Mouse (Mus musculus) inflammation-experienced regulatory T-cells, adult 6 months (primary cell): ENCODE data around the gene Cnih4. TPM values are rescaled to one million over a fixed set of nuclear protein-coding genes. Genes with fewer than 3 reads are reported as not detected.

Experiments
- ATAC-seq: one replicate; pipeline ENCODE4 v1.8.0; 2017
- polyA plus RNA-seq, 3 experiments: library from polyadenylated mRNA; unstranded; fragments of 100-300 nt; shearing (Covaris generic); gene quantifications; one replicate each; pipeline ENCODE4 v1.2.1; 2017

Gene Cnih4
- polyA plus RNA-seq, 3 experiments from 2014 or later: 65.6 to 94.3 (median 73.6) TPM

DNA sequence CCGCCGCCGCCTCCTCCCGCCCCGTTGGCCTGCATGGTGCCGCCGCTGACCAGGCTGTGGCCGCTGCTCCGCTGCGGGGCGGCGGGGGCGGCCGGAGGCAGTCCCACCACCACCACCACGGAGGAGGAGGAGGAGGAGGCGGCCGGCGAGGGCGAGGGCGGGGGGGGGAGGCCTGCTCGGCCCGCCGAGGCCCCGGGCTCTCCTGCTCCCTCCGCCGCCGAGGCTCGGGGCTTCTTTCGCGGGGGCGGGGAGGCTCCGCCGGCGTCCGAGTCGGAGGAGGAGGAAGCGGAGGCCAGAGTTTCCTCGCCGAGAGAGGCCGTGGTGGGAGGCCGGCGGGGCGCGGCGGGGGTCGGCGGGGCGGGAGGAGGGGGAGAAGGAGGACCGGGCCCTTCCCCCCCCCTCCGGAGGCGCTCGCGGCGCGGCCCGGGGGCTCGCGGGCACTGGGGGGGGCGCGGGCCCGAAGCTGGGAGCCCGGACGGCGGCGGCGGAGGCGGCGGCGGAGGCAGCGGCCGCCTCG is 67.0 kb downstream of the Cnih4 start:
- ATAC-seq: no peak

DNA sequence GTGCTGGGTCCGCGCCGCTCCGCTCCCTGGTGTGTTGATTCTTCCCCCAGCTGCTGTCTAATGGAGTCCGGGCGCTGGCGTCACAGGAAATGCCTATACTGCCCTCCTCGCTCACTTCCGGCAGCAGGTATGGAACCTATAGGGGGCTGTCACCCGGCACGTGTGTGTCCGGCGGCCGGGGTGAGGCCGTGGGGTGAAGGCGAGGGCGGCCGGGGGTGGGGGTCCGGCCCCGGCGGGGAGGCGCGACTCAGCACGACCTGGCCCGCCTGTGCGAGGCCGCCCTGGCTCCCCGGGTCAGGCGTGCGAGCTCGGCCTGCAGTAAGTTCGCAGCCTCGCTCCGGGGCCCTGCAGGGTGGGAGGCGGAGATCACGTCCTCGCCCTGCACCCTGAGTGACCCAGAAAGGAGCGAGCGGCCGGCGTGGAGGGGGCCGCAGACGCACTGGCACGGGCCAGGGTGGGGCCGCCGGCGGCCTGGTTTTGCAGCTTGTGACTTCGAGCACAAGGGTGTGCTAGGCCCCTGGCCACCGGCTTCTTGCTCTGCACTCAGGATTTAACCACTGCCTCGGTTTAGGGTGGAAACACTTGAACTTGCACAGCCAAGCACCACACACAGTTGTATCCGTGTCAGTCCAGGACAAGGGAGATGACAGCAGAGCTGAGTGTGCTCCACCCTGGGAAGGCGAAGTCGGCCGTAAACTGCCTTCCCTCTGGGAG is 67.6 kb downstream of the Cnih4 start, which contains the start of gene Wdr26:
Gene Wdr26 (minus strand): TSS at position 82 of the 714 bp plus-strand sequence.
- peak; percentile 78 for ATAC-seq

DNA sequence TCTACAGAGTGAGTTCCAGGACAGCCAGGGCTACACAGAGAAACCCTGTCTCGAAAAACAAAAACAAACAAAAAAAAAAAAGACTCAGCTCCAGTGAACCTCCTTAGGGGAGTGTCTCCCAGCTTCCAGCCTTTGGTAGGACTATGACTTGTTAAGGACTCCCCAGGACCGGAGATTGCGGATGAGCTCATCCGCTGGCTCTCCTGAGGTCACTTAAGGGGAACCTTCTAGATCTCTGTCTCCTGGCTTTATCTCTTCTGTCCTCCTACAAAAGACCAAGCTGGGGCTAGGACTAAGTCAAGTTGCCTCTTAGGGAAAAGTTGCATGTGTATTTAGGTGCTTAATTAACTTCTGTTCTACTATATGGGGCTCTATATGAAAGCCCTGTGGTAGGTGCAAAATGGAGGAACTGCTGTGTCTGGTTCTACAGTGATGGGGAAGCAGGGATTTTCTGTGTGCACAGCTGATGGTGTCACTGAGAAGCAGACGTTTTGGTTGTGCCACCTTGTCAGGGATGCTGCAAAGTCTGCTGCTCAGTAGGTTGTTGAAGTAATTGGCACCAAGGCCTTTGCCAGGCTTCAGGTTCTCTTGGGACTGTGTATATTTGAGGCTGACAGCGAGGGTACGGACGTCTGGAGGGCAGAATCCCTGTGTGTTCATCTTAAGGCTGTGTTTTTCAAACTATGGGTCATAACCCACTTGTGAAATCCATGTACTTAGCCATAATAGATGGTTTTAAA is 70.0 kb downstream of the Cnih4 start:
- no peak for ATAC-seq

DNA sequence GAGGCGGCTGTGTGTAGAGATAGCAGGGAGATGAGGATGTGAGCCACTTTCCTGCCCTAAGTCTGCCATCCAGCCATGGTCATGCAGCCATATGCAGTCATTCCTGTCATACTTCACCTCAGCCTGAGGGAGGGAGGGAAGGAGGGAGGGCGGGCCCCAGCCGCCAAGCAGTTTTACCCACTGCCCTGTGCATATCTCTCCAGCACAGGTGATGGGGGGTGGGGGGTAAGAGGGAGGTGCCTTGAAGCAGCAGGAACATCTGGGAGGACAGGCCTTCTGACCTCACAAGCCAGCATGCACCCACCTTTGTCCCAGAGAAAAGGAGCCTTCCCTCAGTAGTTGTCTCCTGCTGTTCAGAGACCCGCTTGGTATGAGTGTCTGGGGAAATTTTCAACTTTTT is 71.8 kb downstream of the Cnih4 start:
- ATAC-seq: no peak

Other genes starting within 250 kb of the Cnih4 start
- gene Pycr2, start 240.4 kb upstream of the Cnih4 start, polyA plus RNA-seq: 10 to 100 TPM; 39.9 to 46.0 (median 44.5) TPM
- not detected for gene Lefty1, start 209.7 kb upstream of the Cnih4 start, polyA plus RNA-seq
- 10 to 100 TPM; 12.8 to 18.6 (median 14.0) TPM for gene Tmem63a, start 202.3 kb upstream of the Cnih4 start, polyA plus RNA-seq
- gene Ephx1, start 123.8 kb upstream of the Cnih4 start, polyA plus RNA-seq: 100 to 1,000 TPM in 2 of 3 experiments, 10 to 100 TPM in 1; 40.9 to 267 (median 215) TPM
- gene 9130409I23Rik, start 93.5 kb upstream of the Cnih4 start, polyA plus RNA-seq: not detected
- gene Nvl, start 489 bp upstream of the Cnih4 start, polyA plus RNA-seq: 10 to 100 TPM; 30.7 to 48.4 (median 36.3) TPM
- gene Wdr26, start 67.3 kb downstream of the Cnih4 start, polyA plus RNA-seq: 10 to 100 TPM; 40.5 to 46.9 (median 43.1) TPM
- gene Cnih3, start 207.9 kb downstream of the Cnih4 start, polyA plus RNA-seq: not detected